Mouse (Mus musculus) layer of hippocampus, adult 11-12 months (tissue): Measurements from ENCODE around the gene 1700037H04Rik.

Source experiments
- DNase-seq: peaks from one replicate; pipeline ENCODE4 v3.0.0; 2022; ENCODE audit warnings: low spot score

1700037H04Rik gene

GRCm38 (mm10) chr2:131179246-131179886 is 19.5 kb upstream of the 1700037H04Rik start:
- peak; percentile 66 for DNase-seq

- DNase-seq: no peak
Observed at GRCm38 (mm10) chr2:131178828-131179245, 19.0 kb upstream of the 1700037H04Rik start.

- DNase-seq: no peak
Observed at GRCm38 (mm10) chr2:131177932-131178331, 18.1 kb upstream of the 1700037H04Rik start.

- DNase-seq: no peak
Observed at GRCm38 (mm10) chr2:131176491-131176890, 16.6 kb upstream of the 1700037H04Rik start.

- DNase-seq: no peak
Observed at GRCm38 (mm10) chr2:131175945-131176309, 16.0 kb upstream of the 1700037H04Rik start.

- DNase-seq: no peak
Observed at GRCm38 (mm10) chr2:131175286-131175944, 15.5 kb upstream of the 1700037H04Rik start.

GRCm38 (mm10) chr2:131174700-131175099 is 14.8 kb upstream of the 1700037H04Rik start:
- DNase-seq: peak; percentile 74

GRCm38 (mm10) chr2:131172322-131172721 is 12.4 kb upstream of the 1700037H04Rik start:
- DNase-seq: no peak

GRCm38 (mm10) chr2:131171401-131172104 is 11.7 kb upstream of the 1700037H04Rik start:
- peak; percentile 74 for DNase-seq

- no peak for DNase-seq
Observed at GRCm38 (mm10) chr2:131170936-131171335, 11.1 kb upstream of the 1700037H04Rik start.

- no peak for DNase-seq
Observed at GRCm38 (mm10) chr2:131168914-131169313, 9.0 kb upstream of the 1700037H04Rik start.

- DNase-seq: no peak
Observed at GRCm38 (mm10) chr2:131167984-131168383, 8.1 kb upstream of the 1700037H04Rik start.

GRCm38 (mm10) chr2:131166172-131166571 is 6.3 kb upstream of the 1700037H04Rik start:
- DNase-seq: no peak

GRCm38 (mm10) chr2:131163924-131164323 is 4.0 kb upstream of the 1700037H04Rik start:
- DNase-seq: no peak

GRCm38 (mm10) chr2:131160671-131161111 is 810 bp upstream of the 1700037H04Rik start:
- DNase-seq: peak; percentile 37

- no peak for DNase-seq
Observed at GRCm38 (mm10) chr2:131159491-131159910, 380 bp downstream of the 1700037H04Rik start.

GRCm38 (mm10) chr2:131156987-131157386 is 2.9 kb downstream of the 1700037H04Rik start:
- no peak for DNase-seq

GRCm38 (mm10) chr2:131154036-131154435 is 5.8 kb downstream of the 1700037H04Rik start:
- DNase-seq: no peak

- no peak for DNase-seq
Observed at GRCm38 (mm10) chr2:131152166-131152730, 7.6 kb downstream of the 1700037H04Rik start.

GRCm38 (mm10) chr2:131149254-131149578 is 10.7 kb downstream of the 1700037H04Rik start:
- DNase-seq: no peak

GRCm38 (mm10) chr2:131148353-131149253 is 11.3 kb downstream of the 1700037H04Rik start:
- DNase-seq: no peak

- no peak for DNase-seq
Observed at GRCm38 (mm10) chr2:131147043-131147365, 12.9 kb downstream of the 1700037H04Rik start.
